Mouse (Mus musculus) heart, postnatal 0 days (tissue): Measurements from ENCODE around the gene Gm20489. TPM values are rescaled to one million over a fixed set of nuclear protein-coding genes. Genes with fewer than 3 reads are reported as not detected.

Source experiments
- ATAC-seq: fragments of 200-750 bp; cut with Nextera tagmentation; 2 replicates; pipeline ENCODE4 v1.8.0; 2017; ENCODE audit warnings: low read depth, moderate number of reproducible peaks, moderate library complexity; ENCODE audit not compliant: insufficient read depth
- DNase-seq: peaks from one replicate; pipeline ENCODE4 v3.0.0-alpha.2; 2016; ENCODE audit warnings: low spot score
- H3K27ac ChIP-seq: fragments of 300-500 bp; sonication (generic); 2 replicates; pipeline ENCODE4 v1.5.1; 2014; ENCODE audit warnings: low read depth, mild to moderate bottlenecking
- H3K27me3 ChIP-seq: fragments of 300-500 bp; sonication (generic); 2 replicates; pipeline ENCODE4 v1.6.1; 2014; ENCODE audit warnings: low read length, mixed read lengths; ENCODE audit not compliant: control insufficient read depth, insufficient read depth
- H3K36me3 ChIP-seq: fragments of 300-500 bp; sonication (generic); replicated peaks from 2 replicates; pipeline ENCODE4 v1.6.1; 2014; ENCODE audit warnings: low read length, mixed read lengths; ENCODE audit not compliant: control insufficient read depth, insufficient read depth
- H3K4me1 ChIP-seq: fragments of 300-500 bp; sonication (generic); 2 replicates; pipeline ENCODE4 v1.6.1; 2014; ENCODE audit warnings: antibody characterized with exemption; ENCODE audit not compliant: control insufficient read depth, insufficient read depth
- H3K4me2 ChIP-seq: fragments of 300-500 bp; sonication (generic); 2 replicates; pipeline ENCODE4 v1.6.1; 2014; ENCODE audit warnings: low read depth, mild to moderate bottlenecking, low read length, moderate library complexity
- H3K4me3 ChIP-seq: fragments of 300-500 bp; sonication (generic); 2 replicates; pipeline ENCODE4 v1.5.1; 2014; ENCODE audit warnings: low read depth, low read length
- H3K9ac ChIP-seq: fragments of 300-500 bp; sonication (generic); replicated peaks from 2 replicates; pipeline ENCODE4 v1.6.1; 2014; ENCODE audit warnings: low read depth, low read length, mixed read lengths
- H3K9me3 ChIP-seq: fragments of 300-500 bp; sonication (generic); replicated peaks from 2 replicates; pipeline ENCODE4 v1.6.1; 2016; ENCODE audit warnings: low read length; ENCODE audit not compliant: control insufficient read depth
- CTCF ChIP-seq: IDR thresholded peaks from 2 replicates; pipeline ENCODE4 v1.5.1; 2016; ENCODE audit warnings: antibody characterized with exemption, control low read depth, low read depth
- EP300 ChIP-seq: IDR thresholded peaks from 2 replicates; pipeline ENCODE4 v1.6.1; 2016; ENCODE audit warnings: antibody characterized with exemption, low read depth
- WGBS: fragments of 180-500 bp; shearing (Covaris S2); extraction: QIAGEN DNeasy Blood & Tissue Kit; methylation state at CpG from one replicate; pipeline ENCODE4 v1.1.7; 2014; 5-methylcytosine and 5-hydroxymethylcytosine counted together
- polyA plus RNA-seq: library from polyadenylated mRNA; unstranded; fragments of >200 nt; fragmentation: Nextera tagmentation; extraction: Ambion mirVana; gene quantifications from 2 replicates; pipeline ENCODE4 v1.2.1, GENCODE M21; 2015
- total RNA-seq: library from RNA; depleted of rRNA; stranded (reverse); fragments of >200 nt; gene quantifications from 2 replicates; pipeline ENCODE4 v1.2.3, GENCODE M21; 2014; ENCODE audit warnings: low replicate concordance

The Gm20489 gene
- total and polyA plus RNA-seq, 2 experiments from 2014 or later, result not detected

DNA sequence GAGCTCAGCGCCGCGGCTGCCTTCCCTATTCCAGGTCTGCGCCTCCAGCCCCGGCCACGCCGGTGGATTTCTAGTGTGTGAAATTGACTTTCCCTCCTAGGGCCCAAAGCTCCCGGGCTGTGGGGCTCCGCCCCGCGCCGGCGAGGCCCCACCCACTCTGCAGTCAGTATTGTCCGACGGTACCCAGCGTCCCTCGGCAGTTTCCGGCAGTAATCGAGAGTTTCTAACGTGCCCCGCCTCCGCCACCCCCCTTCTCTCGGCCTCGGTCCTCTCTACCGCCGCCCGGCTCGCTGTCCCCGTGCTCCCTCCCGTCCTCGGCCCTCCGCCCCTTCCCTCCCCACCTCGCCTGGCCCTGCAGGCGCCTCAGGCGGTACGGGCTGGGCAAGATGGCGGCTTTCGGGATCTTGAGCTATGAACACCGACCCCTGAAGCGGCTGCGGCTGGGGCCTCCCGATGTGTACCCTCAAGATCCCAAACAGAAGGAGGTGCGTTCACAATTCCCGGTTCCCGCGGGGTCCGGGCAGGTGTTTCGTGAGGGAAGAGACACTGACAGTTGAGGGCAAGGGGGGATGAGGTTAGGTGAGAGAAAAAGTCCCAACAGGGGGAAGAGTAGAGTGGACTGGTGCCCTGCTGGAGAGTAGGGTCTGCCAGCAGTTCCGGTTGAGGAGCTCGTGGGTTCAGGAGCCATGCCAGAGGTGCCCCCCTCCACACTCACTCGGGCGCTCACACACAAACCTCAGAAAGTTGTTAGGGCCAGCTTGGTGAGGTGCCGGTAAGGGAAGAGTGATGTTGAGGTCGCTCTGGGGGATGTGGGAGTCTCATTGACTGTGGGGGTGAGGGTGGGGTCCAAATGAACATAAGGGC, 5.3 kb upstream of the Gm20489 start, which contains the start of gene Med12:
Gene Med12 (plus strand): TSS at position 156 of the 864 bp plus-strand sequence.
- H3K36me3 ChIP-seq, result peaks cover 17% of the 10 kb centered on the region
- H3K4me2 ChIP-seq, result peak within 1 kb of the TSS; percentile 66
- H3K9me3 ChIP-seq, result no peaks in the 10 kb centered on the region
- peak within 1 kb of the TSS; percentile 74 for H3K9ac ChIP-seq
- no peaks in the 10 kb centered on the region for H3K27me3 ChIP-seq
- DNase-seq (peak; percentile 90), ATAC-seq (peak; percentile 99)
- no peak for TF ChIP-seq CTCF
- TF ChIP-seq EP300, result no peak
- H3K4me1 ChIP-seq, result no peaks in the 10 kb centered on the region
- 17% methylated on average over 54 of the region's 54 CpGs for WGBS
- H3K27ac ChIP-seq, result peak within 1 kb of the TSS; percentile 72
- H3K4me3 ChIP-seq, result peak within 1 kb of the TSS; percentile 70

DNA sequence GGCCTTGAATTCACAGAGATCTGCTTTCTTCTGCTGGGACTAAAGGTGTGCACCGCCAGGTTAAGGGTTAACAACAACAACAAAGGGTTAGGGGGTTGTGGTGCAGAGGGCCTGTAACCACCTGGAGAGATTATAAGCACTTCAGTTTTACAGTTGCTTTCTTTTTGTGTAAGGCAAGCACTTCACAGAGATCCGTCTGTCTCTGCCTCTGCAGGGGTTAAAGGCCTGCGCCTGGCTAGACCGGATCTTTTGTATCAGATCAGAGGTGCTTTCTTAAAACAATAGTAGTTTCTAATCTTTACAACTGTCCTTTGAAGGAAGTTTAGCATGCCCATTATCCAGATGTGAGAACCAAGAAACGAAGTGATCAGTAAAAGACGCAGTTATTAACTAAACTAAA, 4.6 kb upstream of the Gm20489 start:
- peaks cover 10% of the 10 kb centered on the region for H3K36me3 ChIP-seq
- H3K9me3 ChIP-seq, result no peaks in the 10 kb centered on the region
- no peak for DNase-seq
- ATAC-seq, result no peak
- peak overlapping the region; percentile 70 for H3K4me3 ChIP-seq
- H3K4me1 ChIP-seq, result no peaks in the 10 kb centered on the region; the same call in 1 of the 2 replicates
- H3K9ac ChIP-seq, result peak overlapping the region; percentile 74; the same call in 1 of the 2 replicates
- 32% methylated on average over 6 of the region's 6 CpGs for WGBS
- no peaks in the 10 kb centered on the region for H3K27me3 ChIP-seq
- peak overlapping the region; percentile 66 for H3K4me2 ChIP-seq
- TF ChIP-seq CTCF, result no peak
- no peak for TF ChIP-seq EP300
- peak overlapping the region; percentile 26; the same call in 1 of the 2 replicates for H3K27ac ChIP-seq

DNA sequence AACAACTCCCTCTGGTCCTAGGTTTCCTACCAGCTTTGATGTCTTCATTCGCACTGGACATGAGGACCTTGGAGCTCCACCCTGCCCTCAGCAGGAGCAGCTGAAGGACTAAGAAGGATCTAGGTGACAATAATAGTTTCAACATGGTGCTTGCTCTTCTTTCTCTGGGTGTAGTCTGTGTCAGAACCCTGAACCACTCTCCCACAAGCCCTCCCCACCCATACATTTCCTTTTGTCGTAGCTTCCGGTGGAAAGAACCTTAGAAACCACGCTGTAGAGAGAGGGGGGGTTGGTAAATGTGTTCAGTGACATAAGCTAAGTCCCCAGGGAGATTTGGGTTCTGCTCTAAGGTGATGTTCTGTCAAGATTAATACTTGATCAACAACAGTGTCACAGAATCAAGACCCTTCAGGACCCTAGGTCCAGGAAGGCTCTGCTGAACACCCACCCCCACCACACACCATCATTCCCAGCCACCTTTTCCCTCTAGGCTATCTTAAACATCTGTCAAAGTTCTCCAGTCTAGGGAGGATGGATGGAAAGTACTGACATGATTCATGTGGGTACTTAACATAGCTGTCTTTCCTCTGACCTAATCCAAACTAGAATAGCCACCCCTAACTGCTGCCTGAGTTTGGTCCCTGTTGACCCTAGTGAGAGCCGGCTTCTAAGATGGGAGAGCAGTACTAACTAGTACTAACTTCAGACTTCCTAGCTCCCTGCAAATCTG, 633 bp downstream of the Gm20489 start, which contains the start of gene Il2rg:
Gene Il2rg (minus strand): TSS at position 231 of the 730 bp plus-strand sequence.
- H3K9me3 ChIP-seq, result no peaks in the 10 kb centered on the region
- H3K9ac ChIP-seq, result no peak within 1 kb of the TSS; the same call in 1 of the 2 replicates
- DNase-seq (peak; percentile 8), ATAC-seq (peak; percentile 51)
- H3K4me1 ChIP-seq, result no peaks in the 10 kb centered on the region; the same call in 1 of the 2 replicates
- peak within 1 kb of the TSS; percentile 61; the same call in 1 of the 2 replicates for H3K27ac ChIP-seq
- TF ChIP-seq EP300 (no peak), CTCF (no peak)
- H3K27me3 ChIP-seq, result no peaks in the 10 kb centered on the region
- 62% methylated on average over 5 of the region's 5 CpGs for WGBS
- H3K4me2 ChIP-seq, result peak within 1 kb of the TSS; percentile 47
- H3K36me3 ChIP-seq, result no peaks in the 10 kb centered on the region
- peak within 1 kb of the TSS; percentile 34 for H3K4me3 ChIP-seq

DNA sequence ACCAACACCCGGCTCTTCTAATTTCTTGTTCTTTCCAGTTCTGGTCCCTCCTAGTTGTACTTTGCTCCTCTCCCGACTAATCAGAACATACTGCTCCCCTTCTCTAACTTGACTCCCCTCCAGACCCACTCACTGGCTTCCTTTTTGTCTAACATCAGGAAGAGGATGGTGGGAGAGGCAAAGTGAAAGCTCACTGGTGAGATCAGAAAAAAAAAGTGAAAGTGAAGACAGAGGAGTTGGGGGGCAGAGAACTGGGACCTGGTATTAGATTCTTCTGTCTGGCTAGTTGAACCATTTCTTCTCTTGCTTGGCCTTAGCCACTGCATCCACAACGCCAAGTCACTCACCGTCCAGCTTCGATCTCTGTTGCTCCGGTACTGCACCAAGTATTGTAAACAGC, 2.2 kb downstream of the Gm20489 start:
- Histone ChIP-seq H3K27me3 (no peaks in the 10 kb centered on the region), H3K9ac (no peak overlapping the region), H3K27ac (no peak overlapping the region), H3K9me3 (no peaks in the 10 kb centered on the region), H3K4me3 (no peak overlapping the region), H3K36me3 (no peaks in the 10 kb centered on the region), H3K4me1 (no peaks in the 10 kb centered on the region; the same call in 1 of the 2 replicates), H3K4me2 (peak overlapping the region; percentile 47; the same call in 1 of the 2 replicates)
- 89% methylated on average over 6 of the region's 6 CpGs for WGBS
- TF ChIP-seq CTCF (no peak), EP300 (no peak)
- ATAC-seq (no peak), DNase-seq (no peak)

DNA sequence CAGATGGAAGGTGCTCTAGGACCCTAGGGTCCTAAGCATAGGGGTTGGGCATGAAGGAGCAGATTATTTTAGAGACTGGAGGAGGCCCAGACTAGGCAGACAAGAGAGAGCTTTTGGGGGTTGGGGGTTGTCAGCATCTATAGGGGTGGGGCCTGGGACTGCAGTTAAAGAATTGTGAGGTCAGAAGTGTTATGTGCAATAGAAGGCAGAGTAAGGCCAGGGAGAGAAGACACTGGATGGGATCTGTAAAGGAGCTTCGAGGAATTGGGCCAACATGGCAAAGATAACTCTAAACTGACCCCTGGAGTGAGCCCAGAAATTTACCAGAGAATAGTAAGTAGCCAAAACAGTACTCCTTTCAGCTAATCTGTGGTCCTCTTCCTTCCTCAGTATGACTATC, 4.9 kb downstream of the Gm20489 start, which contains the start of gene Gm614:
Gene Gm614 (minus strand): TSS at position 101 of the 400 bp plus-strand sequence.
- TF ChIP-seq EP300, result no peak
- TF ChIP-seq CTCF, result no peak
- DNase-seq (no peak), ATAC-seq (no peak)
- no peaks in the 10 kb centered on the region; the same call in 1 of the 2 replicates for H3K4me1 ChIP-seq
- H3K9me3 ChIP-seq, result no peaks in the 10 kb centered on the region
- H3K9ac ChIP-seq, result no peak within 1 kb of the TSS
- no peaks in the 10 kb centered on the region for H3K27me3 ChIP-seq
- H3K4me2 ChIP-seq, result no peak within 1 kb of the TSS
- 36% methylated on average over 1 of the region's 1 CpGs for WGBS
- peaks cover 1% of the 10 kb centered on the region; the same call in 1 of the 2 replicates for H3K36me3 ChIP-seq
- no peak within 1 kb of the TSS for H3K27ac ChIP-seq
- H3K4me3 ChIP-seq, result no peak within 1 kb of the TSS
